Mouse (Mus musculus) layer of hippocampus, postnatal 25 days (tissue): ENCODE data around the gene March9. TPM values are rescaled to one million over a fixed set of nuclear protein-coding genes. Genes with fewer than 3 reads are reported as not detected.

Experiments
- DNase-seq, 2 experiments: peaks; one replicate each; pipeline ENCODE4 v3.0.0; 2022; ENCODE audit warnings: mixed read lengths in 2 of 2, low spot score in 1 of 2; ENCODE audit errors: extremely low spot score in 1 of 2
- total RNA-seq, 2 experiments: library from RNA; stranded (reverse); gene quantifications; 2 replicates each; pipeline ENCODE4 v1.2.3; 2021

The March9 gene
- 10 to 100 TPM; 23.0 to 25.1 TPM for total RNA-seq

DNA sequence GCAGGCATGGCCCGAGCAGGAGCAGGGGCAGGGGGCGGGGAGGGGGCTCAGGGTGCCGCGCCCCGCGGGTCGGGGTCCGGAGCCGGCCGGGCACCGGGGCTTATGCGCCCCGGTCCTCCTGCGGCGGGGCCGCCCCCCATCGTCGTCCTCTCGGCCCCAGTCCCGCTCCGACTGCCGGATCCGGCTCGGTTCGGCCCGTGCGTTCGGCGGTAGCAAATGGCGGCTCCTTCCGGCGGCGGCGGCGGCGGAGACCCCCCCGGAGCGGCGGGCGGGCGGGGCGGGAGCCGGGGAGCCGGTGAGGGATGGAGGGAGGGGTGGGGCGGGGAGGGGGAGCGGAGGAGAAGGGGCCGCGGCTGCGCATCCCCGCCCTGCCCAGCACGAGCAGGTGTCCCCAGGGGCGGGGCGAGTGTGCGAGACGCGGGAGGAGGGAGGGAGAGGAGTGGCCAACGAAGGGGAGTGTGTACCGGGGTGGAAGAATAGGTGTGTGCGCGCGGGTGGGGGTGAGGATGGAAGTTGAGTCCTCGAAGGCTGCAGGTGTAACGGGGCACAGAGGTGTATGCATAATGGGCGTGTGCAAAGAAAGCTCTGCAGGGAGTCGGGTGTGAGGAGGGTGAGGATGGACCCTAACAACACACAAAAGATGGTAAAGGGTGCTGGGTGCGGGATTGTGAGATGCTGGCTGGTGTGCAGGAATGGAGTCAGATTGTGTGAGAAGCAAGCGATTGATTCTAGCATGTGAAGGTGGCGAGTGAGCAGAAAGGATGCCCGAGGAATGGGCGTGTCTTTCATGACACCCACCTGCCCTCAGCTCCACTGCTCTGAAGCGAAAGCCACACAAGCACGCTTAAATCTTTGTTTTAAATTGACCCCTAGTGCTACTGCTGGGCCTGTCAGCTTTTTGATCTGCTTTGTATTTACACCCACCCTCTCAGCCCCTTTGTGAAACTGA lies at the start of gene March9:
Gene March9, minus strand, starts transcription at position 217 of the 949 bp plus-strand sequence.
- DNase-seq, result peak; percentile 63 to 64

DNA sequence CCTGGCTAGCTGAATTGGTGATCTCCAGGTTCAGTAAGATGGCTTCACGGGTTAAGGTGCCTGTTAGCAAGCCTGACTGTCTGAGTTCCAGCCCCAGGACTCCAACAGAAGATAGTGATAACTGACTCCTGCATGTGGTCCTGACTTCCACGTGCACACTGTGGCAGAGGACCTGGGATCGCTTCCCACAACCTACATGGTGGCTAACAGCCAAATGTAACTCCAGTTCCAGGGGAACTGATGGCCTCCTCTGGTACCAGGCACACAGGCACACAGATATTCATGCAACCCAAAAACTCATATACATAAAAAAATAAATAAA lies 48.2 kb upstream of the March9 start:
- DNase-seq, result no peak

DNA sequence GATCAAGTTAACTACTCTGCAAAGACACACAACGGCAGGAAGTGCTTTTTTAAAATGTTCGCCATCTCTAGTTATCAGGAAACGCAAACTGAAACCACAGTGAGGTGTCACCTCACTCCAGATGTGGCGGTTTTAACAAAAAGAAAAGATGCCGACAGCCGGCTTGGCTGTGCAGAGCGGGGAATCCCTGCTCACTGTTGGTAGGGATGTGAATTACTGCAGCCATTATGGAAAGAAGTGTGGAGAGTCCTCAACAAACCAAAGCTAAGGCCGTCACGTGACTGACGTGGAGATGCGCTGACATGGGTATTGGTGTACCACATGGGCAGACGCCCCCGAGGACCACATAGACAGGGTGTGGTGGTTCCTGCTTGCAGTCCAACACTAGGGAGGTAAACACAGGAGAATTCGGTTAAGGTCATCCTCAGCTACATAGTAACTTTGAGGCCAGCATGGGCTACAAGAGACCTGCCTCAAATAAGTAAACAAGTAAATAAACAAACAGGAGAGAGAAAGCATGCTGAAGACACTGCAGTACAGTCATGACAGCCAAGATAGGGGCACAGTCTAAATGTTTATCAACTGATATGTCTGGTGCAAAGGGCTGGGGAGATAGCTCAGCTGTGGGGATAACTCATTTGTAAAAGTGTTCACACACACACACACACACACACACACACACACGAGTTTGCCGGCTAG lies 47.7 kb upstream of the March9 start:
- no peak for DNase-seq

DNA sequence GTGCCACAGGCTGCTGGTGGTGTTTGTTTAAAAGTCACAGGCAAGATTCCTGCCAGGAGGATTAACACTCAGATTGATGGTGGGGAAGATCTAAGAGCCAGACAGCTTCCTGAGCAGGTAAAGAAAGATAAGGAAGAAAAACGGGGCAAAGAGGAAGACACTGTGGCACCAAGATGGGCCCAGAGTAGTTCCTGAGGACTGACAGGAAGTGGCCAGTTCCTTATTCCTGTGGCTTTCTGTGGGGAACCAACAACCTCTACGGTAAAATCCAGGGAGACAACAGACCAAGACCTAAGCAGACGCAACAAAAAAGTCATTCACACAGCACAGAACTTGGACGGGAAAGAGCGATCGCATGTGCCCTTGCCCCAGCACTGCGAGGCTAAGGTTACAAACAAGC lies 43.6 kb upstream of the March9 start:
- DNase-seq, result no peak

DNA sequence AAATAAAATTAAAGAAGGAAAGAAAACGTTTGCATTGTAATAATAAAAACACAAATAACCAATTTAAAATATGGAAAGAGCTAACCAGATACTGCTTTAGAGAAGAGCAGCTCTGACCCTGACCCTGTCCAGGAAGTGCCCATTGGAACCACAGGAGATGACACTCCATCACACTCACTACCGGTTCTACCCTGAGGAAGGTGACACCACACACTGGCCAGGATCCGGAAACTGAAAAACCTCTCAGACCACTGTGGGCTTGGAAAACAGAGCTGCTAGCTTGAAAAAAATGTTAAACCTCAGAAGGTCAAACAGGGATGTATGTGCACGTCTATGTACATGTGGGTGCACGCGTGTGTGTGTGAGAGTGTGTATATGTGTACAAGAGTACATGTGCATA lies 41.2 kb upstream of the March9 start:
- no peak for DNase-seq

DNA sequence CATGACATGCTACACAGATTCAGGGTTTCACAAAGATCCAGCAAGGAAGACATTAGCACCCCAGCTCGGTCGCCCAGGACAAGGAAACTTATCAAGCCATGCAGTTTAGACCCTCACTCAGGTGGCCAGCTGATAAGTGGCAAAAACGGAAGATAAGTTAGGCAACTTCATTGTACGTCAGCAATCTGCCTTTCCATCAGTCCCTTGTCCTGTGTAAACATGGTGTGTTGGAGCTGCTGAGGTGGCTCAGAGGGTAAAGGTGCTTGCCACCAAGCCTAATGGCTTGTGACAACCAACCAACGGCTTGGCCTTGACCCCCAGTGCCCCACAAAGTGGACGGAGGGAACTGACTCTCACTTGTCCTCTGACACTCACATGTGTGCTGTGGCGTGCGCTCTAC lies 40.4 kb upstream of the March9 start:
- no peak for DNase-seq

DNA sequence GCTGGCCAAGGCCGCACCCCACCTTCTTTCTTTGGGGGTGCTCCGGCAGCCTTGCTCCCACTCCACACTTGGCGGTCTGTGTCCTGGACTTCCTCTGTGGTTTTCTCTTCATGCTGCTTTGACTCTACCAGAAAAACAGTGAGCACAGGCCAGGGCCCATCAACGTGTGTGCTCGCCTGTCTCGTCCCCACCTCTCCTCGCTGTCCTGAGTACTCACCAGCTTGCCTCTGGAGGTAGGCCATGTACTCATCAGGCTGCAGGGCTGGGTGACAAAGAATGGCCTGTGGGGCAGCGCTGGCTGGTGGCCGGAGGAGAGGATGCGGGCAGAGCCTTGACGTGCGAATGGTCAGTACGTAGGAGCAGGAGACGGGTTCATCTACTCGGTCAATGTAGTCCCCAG lies 39.9 kb upstream of the March9 start:
- DNase-seq, result no peak

DNA sequence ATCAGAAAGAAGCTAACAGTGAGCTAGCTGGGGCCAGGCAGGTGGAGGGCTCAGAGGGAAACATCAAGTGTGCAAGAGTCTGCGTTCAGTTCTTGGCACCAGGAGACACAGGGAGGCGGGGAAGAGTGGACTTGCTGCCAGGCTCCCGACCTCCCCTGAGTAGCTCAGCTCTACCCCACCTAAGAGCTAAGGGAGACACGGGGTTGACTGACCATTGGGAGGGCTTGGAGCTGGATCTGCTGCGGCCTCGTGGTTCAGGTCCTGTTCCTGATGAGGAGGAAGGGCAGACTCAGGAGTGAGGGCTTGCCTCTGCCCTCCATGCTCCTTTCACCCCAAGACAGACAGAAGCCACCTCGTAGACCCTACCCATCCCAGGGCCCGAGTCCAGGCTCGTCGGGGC lies 39.2 kb upstream of the March9 start:
- DNase-seq, result no peak

DNA sequence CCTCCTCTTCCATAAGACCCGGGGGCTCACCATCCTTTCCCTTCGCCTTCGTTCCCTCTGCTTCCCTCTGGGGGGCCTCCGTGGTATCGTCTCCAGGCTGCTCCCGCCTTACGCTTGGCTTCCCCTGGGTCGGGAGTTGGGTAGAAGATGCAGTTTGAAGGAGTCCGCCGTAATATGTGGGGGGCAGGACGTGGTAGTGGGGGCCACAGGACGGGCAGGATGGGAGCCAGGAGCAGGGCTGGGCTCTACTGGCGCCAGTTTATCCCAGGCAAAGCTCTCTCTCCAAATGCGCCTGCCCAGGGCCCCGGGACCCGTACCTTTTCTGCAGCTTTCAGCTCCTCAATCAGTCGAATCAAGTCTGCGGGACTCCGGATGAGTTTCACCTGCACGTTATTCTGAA lies 38.5 kb upstream of the March9 start:
- DNase-seq, result no peak

DNA sequence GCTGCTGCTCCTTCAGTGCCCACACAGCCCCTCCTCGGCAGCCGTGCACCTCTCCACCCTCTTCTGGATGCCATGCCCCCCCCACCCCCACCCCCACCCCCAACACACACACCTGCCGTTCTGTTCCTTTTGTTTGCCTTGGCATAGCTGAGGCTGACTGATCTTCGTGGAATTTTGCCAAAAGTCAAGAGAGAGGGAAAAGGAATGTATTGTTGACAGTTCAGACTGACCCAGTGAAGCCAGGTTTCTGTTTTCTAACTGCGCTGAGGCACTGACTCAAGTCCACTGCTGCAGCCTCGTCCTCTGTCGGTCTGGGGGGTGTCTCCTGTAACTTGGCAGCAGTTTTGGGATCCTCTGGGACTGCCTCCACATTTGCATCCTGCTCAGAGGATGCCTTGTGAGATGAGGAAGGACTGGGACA lies 34.4 kb upstream of the March9 start:
- DNase-seq, result no peak

DNA sequence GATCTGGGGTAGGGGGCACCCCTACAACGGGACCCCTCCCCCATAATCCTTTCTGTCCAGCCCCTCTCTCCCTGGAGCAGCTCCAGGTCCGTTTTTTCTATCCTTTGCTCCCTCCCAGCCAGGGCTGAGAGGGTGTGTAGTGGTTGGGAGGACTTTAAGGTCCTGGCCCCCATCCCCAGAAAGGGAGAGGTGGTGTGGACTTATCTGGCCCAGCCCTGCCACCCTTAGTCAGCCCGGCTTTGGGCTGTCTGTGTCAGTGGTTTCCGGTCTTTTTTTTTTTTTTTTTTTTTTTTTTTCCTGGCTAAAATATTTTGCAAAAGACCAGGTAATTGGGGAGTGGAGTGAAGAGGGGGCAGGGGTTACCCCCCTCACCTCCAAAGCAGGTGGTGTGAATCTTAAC lies 32.8 kb upstream of the March9 start:
- no peak for DNase-seq

DNA sequence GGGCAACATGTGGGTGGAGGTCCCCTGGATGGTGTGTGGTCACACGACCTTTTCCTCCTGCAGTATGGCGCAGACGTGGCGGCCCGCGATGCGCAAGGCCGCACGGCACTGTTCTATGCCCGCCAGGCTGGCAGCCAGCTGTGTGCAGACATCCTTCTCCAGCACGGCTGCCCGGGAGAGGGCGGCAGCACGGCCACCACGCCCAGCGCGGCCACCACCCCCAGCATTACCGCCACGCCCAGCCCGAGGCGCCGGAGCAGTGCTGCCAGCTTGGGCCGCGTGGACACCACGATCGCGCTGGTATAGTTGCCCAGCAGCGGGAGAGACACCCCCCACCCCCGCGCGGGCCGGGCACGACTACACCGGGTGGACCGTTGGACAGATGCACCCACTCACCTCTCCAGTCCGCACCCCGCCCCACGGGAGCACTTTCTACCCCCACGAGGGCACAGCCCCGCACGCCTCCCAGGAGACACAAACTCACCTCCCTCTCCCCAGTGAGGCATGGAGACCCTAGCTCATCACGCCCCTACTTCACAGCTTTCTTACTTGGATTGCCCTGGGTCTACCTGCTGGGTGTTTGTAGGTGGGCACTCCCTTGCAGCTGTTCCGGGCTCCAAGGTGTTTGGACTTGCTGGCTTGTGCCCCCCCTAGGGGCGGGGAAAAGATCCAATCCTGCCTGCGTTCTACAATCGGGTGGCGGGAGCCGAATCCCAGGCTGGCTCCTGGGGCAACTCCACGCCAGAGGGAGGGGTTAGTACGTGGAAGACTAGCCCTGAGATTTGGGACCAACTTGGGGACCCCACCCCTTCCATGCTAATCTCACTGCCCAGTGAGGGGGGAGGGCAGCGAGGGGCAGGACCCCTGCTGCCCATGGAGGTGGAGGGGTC lies 31.8 kb upstream of the March9 start:
- DNase-seq, result peak in 1 of 2 experiments; percentile 46

DNA sequence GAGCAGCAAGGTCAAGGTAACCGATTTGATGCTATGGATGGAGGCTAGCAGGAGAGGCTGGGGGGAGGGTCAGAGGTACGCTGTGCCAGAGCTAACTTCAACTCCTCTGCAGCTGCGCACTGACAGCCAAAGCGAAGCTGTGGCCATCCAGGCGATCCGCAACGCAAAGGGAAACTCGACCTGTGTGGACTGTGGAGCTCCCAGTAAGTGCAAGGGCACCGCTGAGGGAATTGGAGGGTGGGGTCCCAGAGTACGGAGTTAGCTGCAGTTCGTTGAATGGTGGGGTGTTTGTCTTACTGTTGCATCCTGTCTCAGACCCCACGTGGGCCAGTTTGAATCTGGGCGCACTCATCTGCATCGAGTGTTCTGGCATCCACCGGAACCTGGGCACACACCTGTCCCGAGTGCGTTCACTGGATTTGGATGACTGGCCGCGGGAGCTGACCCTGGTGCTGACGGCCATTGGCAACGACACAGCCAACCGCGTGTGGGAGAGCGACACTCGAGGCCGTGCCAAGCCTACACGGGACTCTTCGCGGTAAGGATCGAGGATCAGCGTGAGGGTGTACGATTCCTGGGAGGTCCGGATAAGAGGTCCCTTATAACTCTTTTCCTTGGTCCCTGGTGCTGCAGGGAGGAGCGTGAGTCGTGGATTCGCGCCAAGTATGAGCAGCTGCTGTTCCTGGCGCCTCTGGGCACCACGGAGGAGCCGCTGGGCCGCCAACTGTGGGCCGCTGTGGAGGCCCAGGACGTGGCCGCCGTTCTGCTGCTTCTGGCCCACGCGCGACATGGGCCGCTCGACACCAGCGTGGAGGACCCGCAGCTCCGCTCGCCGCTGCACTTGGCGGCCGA lies 30.8 kb upstream of the March9 start:
- peak in 1 of 2 experiments; percentile 52 for DNase-seq

DNA sequence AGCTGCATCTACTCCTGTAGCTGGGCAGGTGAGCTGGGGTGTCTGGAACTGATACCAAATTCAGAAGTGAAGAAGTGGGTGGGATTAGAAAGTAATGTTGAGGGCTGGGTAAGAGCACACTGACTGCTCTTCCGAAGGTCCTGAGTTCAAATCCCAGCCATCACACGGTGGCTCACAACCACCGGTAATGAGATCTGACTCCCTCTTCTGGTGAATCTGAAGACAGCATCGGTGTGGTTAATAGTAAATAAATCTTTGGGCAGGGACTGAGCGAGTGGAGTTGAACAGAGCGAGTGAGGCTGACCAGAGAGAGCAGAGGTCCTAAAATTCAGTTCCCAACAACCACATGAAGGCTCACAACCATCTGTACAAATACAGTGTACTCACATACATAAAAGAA lies 25.6 kb upstream of the March9 start:
- no peak for DNase-seq

DNA sequence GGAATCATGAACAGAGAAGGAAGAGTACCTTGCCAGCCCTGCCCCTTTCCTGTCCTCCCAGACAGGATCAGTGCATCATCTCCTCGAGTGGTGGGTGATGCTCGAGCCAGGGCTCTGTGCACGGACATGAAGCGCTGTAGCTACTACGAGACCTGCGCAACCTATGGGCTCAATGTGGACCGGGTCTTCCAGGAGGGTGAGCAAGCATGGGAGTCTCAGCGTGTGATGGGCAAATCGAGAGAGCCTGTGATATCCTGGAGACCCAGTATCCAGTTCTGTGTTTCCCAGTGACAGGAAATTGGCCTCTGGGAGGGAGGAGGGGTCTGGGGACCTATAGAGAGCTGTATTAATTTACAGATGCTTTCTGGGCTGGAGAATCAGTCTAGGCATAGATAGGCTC lies 25.1 kb upstream of the March9 start:
- DNase-seq, result no peak

DNA sequence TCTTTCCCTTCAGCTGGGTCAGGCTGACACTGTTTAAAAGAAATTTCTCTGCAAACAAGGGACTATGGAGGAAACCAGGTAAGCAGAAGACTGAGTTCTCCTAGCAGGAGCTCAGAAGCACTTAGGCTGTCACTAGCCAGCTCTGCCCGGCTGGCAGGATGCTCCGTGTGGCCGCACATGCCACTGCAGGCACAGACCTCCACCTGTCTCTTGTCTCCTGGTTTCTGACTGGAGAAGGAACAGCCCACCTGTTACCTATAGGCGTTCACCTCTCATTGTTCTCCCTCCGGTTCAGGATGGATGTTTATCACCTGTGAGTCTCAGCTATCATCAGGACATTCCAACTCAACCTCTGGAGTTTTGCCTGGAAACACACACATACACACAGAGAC lies 23.9 kb upstream of the March9 start:
- no peak for DNase-seq

DNA sequence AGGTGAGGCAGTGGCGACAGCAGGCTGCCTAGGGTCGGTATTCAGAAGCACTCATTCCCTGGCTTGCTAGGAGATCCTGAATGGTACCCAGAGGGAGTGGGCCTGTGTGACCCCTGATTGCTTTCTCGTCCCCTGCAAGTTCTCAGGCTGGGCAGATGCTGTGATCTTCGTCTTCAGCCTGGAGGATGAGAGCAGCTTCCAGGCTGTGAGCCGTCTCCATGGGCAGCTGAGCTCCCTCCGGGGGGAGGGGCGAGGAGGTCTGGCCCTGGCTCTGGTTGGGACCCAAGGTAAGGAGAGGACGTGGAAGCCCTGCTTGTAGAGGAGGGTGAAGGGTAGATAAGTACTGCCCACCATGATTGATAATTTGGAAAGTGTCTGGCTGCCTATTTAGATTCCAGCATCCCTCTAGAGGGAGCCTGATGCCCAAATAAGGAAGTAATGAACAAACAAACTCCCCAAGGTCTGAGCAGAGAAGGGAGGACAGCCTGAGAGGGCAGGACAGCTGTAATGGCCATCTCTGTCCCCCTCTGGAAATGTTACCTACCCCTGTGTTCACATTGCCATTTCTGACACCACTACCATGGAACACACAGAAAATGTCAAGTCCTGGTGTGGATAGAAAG lies 23.4 kb upstream of the March9 start:
- DNase-seq, result no peak

DNA sequence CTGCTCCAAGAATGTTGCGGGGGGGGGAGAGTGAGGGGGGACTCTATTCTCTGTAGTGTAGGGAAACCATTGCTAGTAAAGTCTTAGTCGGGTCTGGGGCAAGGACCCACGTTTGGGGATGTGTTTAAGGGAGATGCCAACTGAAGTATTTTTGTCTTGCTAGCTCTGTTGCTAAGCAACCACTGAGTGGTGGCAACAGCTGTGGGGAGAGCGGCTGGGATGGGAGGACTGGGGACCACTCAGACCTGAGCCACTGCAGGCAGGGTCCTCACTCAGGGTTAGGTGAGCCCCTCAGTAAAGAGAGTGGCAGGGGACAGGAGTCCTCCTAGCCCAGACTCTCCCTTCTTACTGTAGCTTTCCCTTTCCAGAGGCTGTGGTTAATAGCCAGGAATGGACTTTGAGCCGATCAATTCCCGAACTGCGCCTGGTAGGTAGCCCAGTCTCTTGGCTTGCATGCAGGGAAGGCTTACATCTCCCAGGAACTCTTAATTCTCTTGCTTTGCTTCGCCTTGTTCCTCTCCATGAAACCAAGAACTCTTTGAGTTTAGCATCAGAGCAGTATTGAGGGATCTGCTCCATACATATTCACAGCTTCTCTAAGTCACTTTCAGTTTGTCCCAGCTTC lies 22.1 kb upstream of the March9 start:
- no peak for DNase-seq
